Mouse (Mus musculus) G1E (cell line): Measurements from ENCODE around the gene Dop1b. TPM values are rescaled to one million over a fixed set of nuclear protein-coding genes. Genes with fewer than 3 reads are reported as not detected.

Experiments used
- ATAC-seq: 2 replicates; pipeline ENCODE4 v1.8.0; 2016; ENCODE audit warnings: mild to moderate bottlenecking; ENCODE audit not compliant: insufficient number of reproducible peaks, poor library complexity, low FRiP score, severe bottlenecking; ENCODE audit errors: extremely low read depth
- DNase-seq: peaks from one replicate; pipeline ENCODE4 v3.0.0; 2012; ENCODE audit warnings: low spot score
- H3K27me3 ChIP-seq: 2 replicates; pipeline ENCODE4 v1.6.1; 2012; ENCODE audit warnings: mild to moderate bottlenecking, low read length, inconsistent platforms; ENCODE audit not compliant: insufficient read depth
- H3K36me3 ChIP-seq: replicated peaks from 2 replicates; pipeline ENCODE3; 2012; ENCODE audit warnings: mild to moderate bottlenecking, inconsistent platforms
- H3K4me1 ChIP-seq: 2 replicates; pipeline ENCODE4 v1.6.1; 2012; ENCODE audit warnings: low read depth, low read length, inconsistent platforms, mixed read lengths; ENCODE audit not compliant: insufficient read depth
- H3K4me3 ChIP-seq: 2 replicates; pipeline ENCODE4 v1.5.1; 2012; ENCODE audit warnings: low read depth, mild to moderate bottlenecking, inconsistent platforms, low read length, moderate library complexity, mixed read lengths
- H3K9me3 ChIP-seq: replicated peaks from 2 replicates; pipeline ENCODE4 v1.6.1; 2012; ENCODE audit warnings: inconsistent platforms
- CTCF ChIP-seq: IDR thresholded peaks from 2 replicates; pipeline ENCODE4 v1.5.1; 2012; ENCODE audit warnings: low read depth, low read length, inconsistent platforms, mixed read lengths
- GATA1 ChIP-seq: IDR thresholded peaks from 2 replicates; pipeline ENCODE4 v1.6.1; 2012; ENCODE audit warnings: borderline replicate concordance, low read length, inconsistent platforms, mixed read lengths
- GATA2 ChIP-seq: IDR thresholded peaks from 2 replicates; pipeline ENCODE4 v1.6.1; 2012; ENCODE audit warnings: low read depth, low read length, inconsistent platforms, borderline replicate concordance
- POLR2AphosphoS5 ChIP-seq: IDR thresholded peaks from 2 replicates; pipeline ENCODE4 v1.6.1; 2012; ENCODE audit warnings: low read depth, low read length, inconsistent platforms; ENCODE audit not compliant: insufficient replicate concordance
- TAL1 ChIP-seq: conservative IDR thresholded peaks from 2 replicates; pipeline ENCODE4 v1.6.1; 2012; ENCODE audit warnings: low read depth, low read length, inconsistent platforms, mixed read lengths
- polyA plus RNA-seq: library from polyadenylated mRNA; stranded (reverse); fragments of >175 nt; gene quantifications from 2 replicates; pipeline ENCODE4 v1.2.3, GENCODE M21; 2012
- total RNA-seq, 2 experiments: library from RNA; stranded (forward) in 1 of 2; stranded (reverse) in 1 of 2; fragments of 200-1000 nt in 1 of 2; fragments of >200 nt in 1 of 2; fragmentation: Nextera tagmentation in 1 of 2; gene quantifications; 2 replicates each; pipeline ENCODE4 v1.2.3; 2014 to 2017

The Dop1b gene
- total and polyA plus RNA-seq, 3 experiments, result 1.2 to 3.2 (median 1.6) TPM

DNA sequence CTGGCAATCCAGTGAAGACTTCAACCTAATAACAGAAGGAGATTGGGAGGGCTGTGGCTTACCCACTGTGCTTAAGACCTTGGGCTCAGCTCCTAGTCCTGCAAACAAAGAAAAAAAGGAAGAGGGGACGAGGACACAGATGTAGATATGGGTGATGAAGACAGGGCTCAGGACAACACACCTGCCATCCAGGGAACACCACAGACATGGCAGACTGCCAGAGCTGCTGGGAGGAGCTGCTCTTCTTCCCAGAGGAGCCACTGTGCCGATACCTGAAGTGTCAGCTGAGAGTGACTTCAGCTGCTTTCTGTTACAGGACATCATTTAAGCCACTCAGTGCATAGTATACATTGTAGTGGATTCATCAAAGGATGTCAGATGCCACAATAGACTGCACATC, 10.8 kb downstream of the Dop1b start:
- H3K9me3 ChIP-seq, result no peaks in the 10 kb centered on the region
- H3K4me3 ChIP-seq, result no peak overlapping the region
- H3K4me1 ChIP-seq, result no peaks in the 10 kb centered on the region
- 0 out of 2 replicates have a peak, but pooled peaks cover 7% of the 10 kb centered on the region for H3K27me3 ChIP-seq
- no peak for ATAC-seq
- no peak for DNase-seq
- H3K36me3 ChIP-seq, result no peaks in the 10 kb centered on the region
- TF ChIP-seq GATA1, result no peak
- TF ChIP-seq POLR2AphosphoS5, result no peak
- TF ChIP-seq CTCF, result no peak
- TF ChIP-seq TAL1, result no peak
- no peak for TF ChIP-seq GATA2

DNA sequence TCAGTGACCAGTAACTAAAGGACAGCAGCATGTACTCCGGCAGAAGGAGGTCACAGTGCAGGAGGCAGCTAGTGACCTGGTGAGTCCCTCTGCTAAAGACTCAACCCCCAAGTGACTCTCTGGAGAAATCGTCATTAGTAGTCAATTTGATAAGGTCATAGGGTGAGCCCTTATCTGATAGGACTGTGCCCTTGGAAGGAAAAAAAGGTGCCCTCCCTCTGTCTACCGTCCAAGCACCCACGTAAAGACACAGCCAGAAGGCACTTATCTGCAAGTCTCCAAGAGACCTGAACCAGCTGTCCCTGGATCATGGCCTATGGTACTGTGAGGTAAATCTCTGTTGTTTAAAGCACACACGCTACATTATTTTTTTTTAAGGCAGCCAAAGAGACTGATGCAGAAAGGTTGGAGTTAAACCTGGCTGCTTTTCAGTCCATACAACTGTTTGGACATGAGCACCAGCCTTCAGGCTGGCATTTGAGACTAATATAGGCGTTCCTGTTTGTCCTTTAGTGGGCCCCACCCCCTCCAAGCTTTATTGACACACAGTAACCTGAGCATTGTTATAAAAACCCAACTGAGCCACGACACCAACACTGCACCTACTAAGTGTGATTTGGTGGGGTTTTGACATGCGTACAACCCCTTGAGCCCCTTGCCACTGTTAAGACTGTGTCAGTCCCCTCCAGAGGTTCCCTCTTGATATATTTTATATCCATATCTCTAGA, 13.9 kb downstream of the Dop1b start:
- Histone ChIP-seq H3K9me3 (no peaks in the 10 kb centered on the region), H3K4me3 (no peak overlapping the region), H3K27me3 (peaks cover 16% of the 10 kb centered on the region; the same call in 1 of the 2 replicates), H3K4me1 (no peaks in the 10 kb centered on the region), H3K36me3 (no peaks in the 10 kb centered on the region)
- TF ChIP-seq GATA1, result no peak
- no peak for TF ChIP-seq TAL1
- no peak for TF ChIP-seq CTCF
- no peak for TF ChIP-seq GATA2
- no peak for TF ChIP-seq POLR2AphosphoS5
- DNase-seq (no peak), ATAC-seq (no peak)

DNA sequence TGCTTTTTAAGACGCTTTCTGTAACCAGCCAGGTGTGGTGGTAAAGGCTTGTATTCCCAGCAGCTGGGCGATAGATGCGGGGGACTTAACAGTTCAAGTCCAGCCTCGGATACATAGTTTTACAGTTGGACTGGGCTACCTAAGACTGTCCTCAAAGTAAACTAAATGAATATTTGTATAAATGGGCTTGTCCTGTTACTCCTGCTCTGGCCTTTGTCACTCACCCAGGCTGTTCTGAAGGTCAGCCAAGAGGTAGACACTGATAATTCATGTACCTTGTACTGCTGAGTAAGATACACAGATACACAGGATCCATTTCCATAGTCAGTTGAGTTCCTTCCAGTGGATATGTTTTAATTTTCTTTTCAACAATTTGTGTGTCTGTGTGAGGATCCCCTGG, 14.5 kb downstream of the Dop1b start:
- DNase-seq (no peak), ATAC-seq (no peak)
- Histone ChIP-seq H3K9me3 (no peaks in the 10 kb centered on the region), H3K4me1 (no peaks in the 10 kb centered on the region), H3K27me3 (peaks cover 16% of the 10 kb centered on the region; the same call in 1 of the 2 replicates), H3K4me3 (no peak overlapping the region), H3K36me3 (no peaks in the 10 kb centered on the region)
- TF ChIP-seq GATA1 (no peak), POLR2AphosphoS5 (no peak), TAL1 (no peak), CTCF (no peak), GATA2 (no peak)

DNA sequence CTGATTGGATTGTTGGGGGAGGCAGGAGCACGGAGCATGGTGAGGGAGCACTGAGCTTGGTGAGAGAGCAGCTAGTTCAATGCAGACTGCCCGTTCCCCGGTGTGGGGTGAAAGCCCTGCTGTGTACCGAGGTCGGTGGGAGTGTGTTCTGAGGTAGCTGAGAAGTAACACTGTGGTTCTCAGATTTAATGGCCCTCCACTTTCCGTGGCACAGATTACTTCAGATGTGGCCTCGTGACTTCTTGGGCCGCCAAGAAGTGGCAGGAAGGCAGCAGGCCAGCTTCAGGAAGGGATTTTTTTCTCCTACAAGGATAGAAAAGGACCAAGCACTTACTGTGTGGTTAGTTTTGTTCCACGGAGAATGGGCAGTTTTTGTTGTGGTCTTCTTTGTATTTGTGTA, 17.0 kb downstream of the Dop1b start:
- TF ChIP-seq POLR2AphosphoS5 (no peak), TAL1 (no peak), CTCF (no peak), GATA1 (no peak)
- Histone ChIP-seq H3K27me3 (peaks cover 16% of the 10 kb centered on the region; the same call in 1 of the 2 replicates), H3K4me3 (no peak overlapping the region), H3K36me3 (no peaks in the 10 kb centered on the region), H3K9me3 (no peaks in the 10 kb centered on the region), H3K4me1 (no peaks in the 10 kb centered on the region)
- ATAC-seq (no peak), DNase-seq (no peak)

DNA sequence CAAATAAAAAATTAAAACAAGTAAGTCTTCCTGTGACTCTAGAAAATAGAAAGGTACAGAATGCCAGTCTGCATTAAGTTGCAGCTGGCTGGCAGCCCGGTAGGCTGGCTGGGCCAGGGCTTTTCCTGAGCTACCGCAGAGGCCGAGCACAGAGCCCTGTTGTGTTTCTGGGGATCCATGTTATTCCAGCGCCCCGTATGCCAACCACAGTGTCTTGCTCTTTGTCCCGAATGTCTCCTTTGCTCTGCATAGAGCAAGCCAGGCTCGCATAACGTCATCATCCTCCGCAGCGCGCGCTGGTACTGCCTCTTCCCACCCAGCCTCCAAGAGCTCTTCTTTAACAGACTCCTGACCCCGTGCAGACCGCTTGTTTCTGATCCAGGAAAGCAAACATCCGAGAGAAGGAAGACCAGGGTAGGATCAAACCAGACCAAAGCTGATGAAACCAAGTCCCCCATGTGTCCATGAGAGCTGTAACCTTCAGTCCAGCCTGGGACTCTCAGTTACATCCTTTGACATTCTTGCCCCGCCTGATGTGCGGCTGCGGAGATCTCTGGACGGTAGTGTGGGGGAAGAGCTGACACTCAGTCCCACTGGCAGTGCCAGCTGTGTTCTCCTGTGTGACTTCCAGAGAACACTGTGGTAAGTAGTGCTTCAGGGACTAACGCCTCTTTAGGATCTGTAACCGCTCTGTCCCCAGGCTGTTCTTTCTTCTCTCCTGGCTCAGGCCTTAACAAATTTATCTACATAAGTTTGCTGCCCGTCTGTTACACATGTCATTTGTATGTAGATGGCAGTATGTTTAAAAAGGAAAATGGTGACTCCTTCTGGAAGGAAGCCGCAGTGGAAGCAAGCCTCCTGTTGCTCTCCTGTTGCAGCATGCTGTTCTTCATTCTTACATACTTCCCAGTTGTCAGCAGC, 18.4 kb downstream of the Dop1b start:
- no peak for DNase-seq
- no peak for TF ChIP-seq GATA1
- TF ChIP-seq CTCF, result no peak
- TF ChIP-seq TAL1, result no peak
- TF ChIP-seq GATA2, result no peak
- no peak for TF ChIP-seq POLR2AphosphoS5
- Histone ChIP-seq H3K27me3 (peaks cover 16% of the 10 kb centered on the region; the same call in 1 of the 2 replicates), H3K4me1 (no peaks in the 10 kb centered on the region), H3K9me3 (no peaks in the 10 kb centered on the region), H3K4me3 (no peak overlapping the region), H3K36me3 (no peaks in the 10 kb centered on the region)
- ATAC-seq, result no peak

DNA sequence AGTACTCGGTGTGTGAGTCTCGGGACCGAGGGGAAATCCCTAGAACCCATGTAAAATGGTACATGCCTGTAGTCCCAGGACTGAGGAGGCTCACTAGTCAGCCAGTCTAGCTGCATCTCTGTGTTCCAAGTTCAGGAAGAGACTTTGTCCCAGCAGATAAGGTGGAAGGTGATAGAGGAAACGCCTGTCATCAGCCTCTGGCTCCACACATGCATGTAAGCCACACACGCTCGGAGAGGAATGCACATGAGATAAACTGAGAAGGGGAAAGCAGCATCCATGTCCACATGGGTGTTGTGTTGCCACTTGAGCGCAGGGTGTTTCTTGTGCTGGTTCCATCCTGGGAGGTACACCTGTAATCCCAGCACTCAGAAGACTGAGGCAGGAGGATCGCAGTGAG, 19.6 kb downstream of the Dop1b start:
- DNase-seq (no peak), ATAC-seq (no peak)

More for the DNA sequence above, 19.6 kb downstream of the Dop1b start:
- Histone ChIP-seq H3K4me1 (no peaks in the 10 kb centered on the region), H3K36me3 (no peaks in the 10 kb centered on the region), H3K4me3 (no peak overlapping the region), H3K27me3 (peaks cover 17% of the 10 kb centered on the region; the same call in 1 of the 2 replicates), H3K9me3 (no peaks in the 10 kb centered on the region)
- TF ChIP-seq POLR2AphosphoS5 (no peak), CTCF (no peak), GATA1 (no peak)
